Mouse (Mus musculus) testis, adult 2 months (tissue): ENCODE data around the gene Bsg.

Experiments
- CTCF ChIP-seq: fragments of 200-500 bp; IDR thresholded peaks from 2 replicates; pipeline ENCODE4 v1.5.1; 2012; ENCODE audit warnings: low read depth, mild to moderate bottlenecking, inconsistent platforms, low read length, moderate library complexity; ENCODE audit not compliant: control insufficient read depth, insufficient read depth, insufficient replicate concordance
- POLR2A ChIP-seq: fragments of 200-500 bp; IDR thresholded peaks from 2 replicates; pipeline ENCODE4 v1.6.1; 2012; ENCODE audit warnings: low read depth, mild to moderate bottlenecking, inconsistent platforms, low read length, moderate library complexity; ENCODE audit not compliant: control insufficient read depth

DNA sequence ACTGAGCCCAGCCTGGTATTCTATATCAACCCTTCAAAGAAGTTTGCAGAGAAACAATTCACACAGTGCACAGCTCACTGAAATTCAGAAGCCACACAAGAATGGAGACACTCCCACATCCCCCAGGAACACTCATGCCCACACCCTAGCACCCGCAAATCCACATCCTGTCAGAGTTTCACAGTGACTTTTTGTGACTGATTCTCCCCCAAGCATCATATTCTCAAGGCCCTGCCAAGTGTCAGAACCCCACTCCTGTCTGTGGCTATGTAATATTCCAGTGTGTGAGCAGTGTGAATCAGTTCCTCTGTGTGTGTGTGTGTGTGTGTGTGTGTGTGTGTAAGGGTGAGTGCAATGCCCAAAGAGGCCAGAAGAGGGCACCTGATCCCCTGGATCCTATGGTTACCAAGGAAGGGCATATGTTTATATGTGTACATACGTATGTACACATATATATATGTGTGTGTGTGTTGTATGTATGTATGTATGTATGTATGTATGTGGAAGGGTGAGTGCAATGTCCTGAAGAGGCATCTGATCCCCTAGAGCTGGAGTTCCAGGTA is 12.2 kb upstream of the Bsg start:
- TF ChIP-seq CTCF = peak; percentile 12; the same call in 1 of the 2 replicates
- TF ChIP-seq POLR2A = no peak
